Mouse (Mus musculus) limb, embryonic 14.5 days (tissue): ENCODE measurements around the gene Lin7a. TPM values are rescaled to one million over a fixed set of nuclear protein-coding genes. Genes with fewer than 3 reads are reported as not detected.

Source experiments
- ATAC-seq: fragments of 200-750 bp; cut with Nextera tagmentation; 2 replicates; pipeline ENCODE4 v1.8.0; 2017; ENCODE audit warnings: low read depth, moderate number of reproducible peaks, moderate TSS enrichment; ENCODE audit not compliant: low FRiP score
- DNase-seq: peaks from one replicate; pipeline ENCODE4 v3.0.0-alpha.2; 2015; ENCODE audit warnings: low spot score
- H3K27ac ChIP-seq: fragments of 300-500 bp; sonication (generic); replicated peaks from 2 replicates; pipeline ENCODE4 v1.5.1; 2014; ENCODE audit warnings: low read depth, mild to moderate bottlenecking, low read length, moderate library complexity, mixed read lengths
- H3K27me3 ChIP-seq: fragments of 300-500 bp; sonication (generic); 2 replicates; pipeline ENCODE4 v1.6.1; 2014; ENCODE audit warnings: low read length, mixed read lengths; ENCODE audit not compliant: control insufficient read depth, insufficient read depth
- H3K36me3 ChIP-seq: fragments of 300-500 bp; sonication (generic); 2 replicates; pipeline ENCODE4 v1.6.1; 2014; ENCODE audit warnings: mild to moderate bottlenecking, low read length, moderate library complexity, mixed read lengths; ENCODE audit not compliant: control insufficient read depth, insufficient read depth
- H3K4me1 ChIP-seq: fragments of 300-500 bp; sonication (generic); 2 replicates; pipeline ENCODE4 v1.6.1; 2014; ENCODE audit warnings: antibody characterized with exemption, low read length, mixed read lengths; ENCODE audit not compliant: control insufficient read depth, insufficient read depth
- H3K4me2 ChIP-seq: fragments of 300-500 bp; sonication (generic); replicated peaks from 2 replicates; pipeline ENCODE4 v1.6.1; 2014; ENCODE audit warnings: low read depth, mild to moderate bottlenecking, low read length, moderate library complexity; ENCODE audit not compliant: severe bottlenecking
- H3K4me3 ChIP-seq: fragments of 300-500 bp; sonication (generic); replicated peaks from 2 replicates; pipeline ENCODE4 v1.5.1; 2014; ENCODE audit warnings: low read length
- H3K9ac ChIP-seq: fragments of 300-500 bp; sonication (generic); 2 replicates; pipeline ENCODE4 v1.6.1; 2014; ENCODE audit warnings: mild to moderate bottlenecking, low read depth, low read length, moderate library complexity; ENCODE audit not compliant: severe bottlenecking
- H3K9me3 ChIP-seq: fragments of 300-500 bp; sonication (generic); 2 replicates; pipeline ENCODE4 v1.6.1; 2016; ENCODE audit warnings: low read length; ENCODE audit not compliant: control insufficient read depth
- POLR2A ChIP-seq: fragments of 200-500 bp; IDR thresholded peaks from 2 replicates; pipeline ENCODE4 v1.8.0; 2012; ENCODE audit warnings: inconsistent platforms, mild to moderate bottlenecking, moderate library complexity, borderline replicate concordance; ENCODE audit not compliant: insufficient read depth, insufficient read length; ENCODE audit errors: extremely low read depth
- WGBS: fragments of 180-500 bp; shearing (Covaris S2); extraction: QIAGEN DNeasy Blood & Tissue Kit; methylation state at CpG from one replicate; pipeline ENCODE4 v1.1.7; 2014; 5-methylcytosine and 5-hydroxymethylcytosine counted together
- polyA plus RNA-seq, 2 experiments: library from polyadenylated mRNA; depleted of rRNA in 1 of 2; stranded (reverse) in 1 of 2; unstranded in 1 of 2; fragments of >200 nt; fragmentation: Nextera tagmentation in 1 of 2; extraction: Ambion mirVana in 1 of 2; gene quantifications; 2 replicates each; pipeline versions ENCODE4 v1.2.1 to v1.2.3; 2012 to 2014

Lin7a gene
- polyA plus RNA-seq, 2 experiments, result 2.6 to 5.2 TPM

DNA sequence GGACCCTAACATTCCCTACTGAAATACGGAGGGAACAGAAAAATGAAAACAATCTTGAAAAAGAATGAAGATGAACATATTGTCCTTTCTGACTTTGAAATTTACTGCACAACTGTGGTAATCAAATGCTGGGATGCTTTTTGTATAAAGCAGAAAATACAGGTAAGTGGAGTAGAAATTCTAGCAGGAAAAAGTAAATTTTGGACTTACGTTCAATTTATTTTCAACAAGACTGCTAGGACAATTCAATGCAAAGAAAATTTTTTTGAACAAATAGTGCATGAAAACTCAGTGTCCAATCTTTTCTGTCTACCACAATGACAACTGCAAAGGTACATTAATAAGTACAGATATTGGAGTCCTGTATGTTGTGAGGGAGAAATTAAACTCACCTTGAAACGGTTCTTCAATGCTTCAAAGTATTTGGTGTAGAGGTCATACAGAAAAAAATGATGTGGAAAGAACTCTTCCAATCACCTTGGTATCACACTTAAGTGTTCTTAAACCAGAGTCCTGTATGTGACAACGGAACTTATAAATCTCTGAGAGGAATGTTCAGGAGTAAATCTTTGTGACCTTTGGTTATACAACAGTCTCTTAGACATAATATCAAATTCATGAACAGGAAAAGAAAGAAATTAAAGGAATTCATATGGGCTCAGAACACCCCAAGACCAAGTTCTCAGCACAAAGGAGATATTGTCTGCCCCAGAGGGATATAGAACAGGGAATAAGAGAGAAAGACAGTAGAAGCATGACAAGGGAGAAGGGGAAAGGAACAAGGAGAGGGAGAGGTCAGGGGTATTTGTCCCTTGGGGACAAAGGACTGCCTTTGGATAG lies 26.6 kb upstream of the Lin7a start:
- Histone ChIP-seq H3K27ac (no peak overlapping the region), H3K4me1 (no peaks in the 10 kb centered on the region), H3K4me3 (no peak overlapping the region), H3K4me2 (no peak overlapping the region), H3K9ac (no peak overlapping the region), H3K27me3 (no peaks in the 10 kb centered on the region), H3K36me3 (no peaks in the 10 kb centered on the region), H3K9me3 (no peaks in the 10 kb centered on the region)
- ATAC-seq (no peak), DNase-seq (no peak)
- WGBS, result 91% methylated on average over 4 of the region's 4 CpGs
- TF ChIP-seq POLR2A, result no peak

- no peak for DNase-seq
Observed at GRCm38 (mm10) chr10:107245531-107245840, 26.0 kb upstream of the Lin7a start.

GRCm38 (mm10) chr10:107245961-107246460 lies 25.5 kb upstream of the Lin7a start:
- no peak for TF ChIP-seq POLR2A
- H3K27me3 ChIP-seq, result no peaks in the 10 kb centered on the region
- no peaks in the 10 kb centered on the region for H3K4me1 ChIP-seq
- no peak overlapping the region for H3K9ac ChIP-seq
- ATAC-seq (no peak), DNase-seq (no peak)
- no peak overlapping the region for H3K4me3 ChIP-seq
- no peaks in the 10 kb centered on the region for H3K36me3 ChIP-seq
- H3K27ac ChIP-seq, result no peak overlapping the region
- no peaks in the 10 kb centered on the region for H3K9me3 ChIP-seq
- WGBS, result 84% methylated on average over 2 of the region's 2 CpGs
- no peak overlapping the region for H3K4me2 ChIP-seq

More at GRCm38 (mm10) chr10:107245531-107245840, 26.0 kb upstream of the Lin7a start:
- no peak for ATAC-seq
- no peak overlapping the region for H3K9ac ChIP-seq
- H3K4me1 ChIP-seq, result no peaks in the 10 kb centered on the region
- no peak overlapping the region for H3K4me2 ChIP-seq
- no peaks in the 10 kb centered on the region for H3K36me3 ChIP-seq
- no peak for TF ChIP-seq POLR2A
- no peak overlapping the region for H3K4me3 ChIP-seq
- H3K27me3 ChIP-seq, result no peaks in the 10 kb centered on the region
- WGBS, result 33% methylated on average over 2 of the region's 2 CpGs
- no peak overlapping the region for H3K27ac ChIP-seq
- H3K9me3 ChIP-seq, result no peaks in the 10 kb centered on the region

- WGBS, result 78% methylated on average over 6 of the region's 6 CpGs
- H3K4me3 ChIP-seq, result no peak overlapping the region
- no peak overlapping the region for H3K9ac ChIP-seq
- no peaks in the 10 kb centered on the region for H3K9me3 ChIP-seq
- TF ChIP-seq POLR2A, result no peak
- H3K36me3 ChIP-seq, result no peaks in the 10 kb centered on the region
- ATAC-seq (no peak), DNase-seq (no peak)
- no peak overlapping the region for H3K27ac ChIP-seq
- H3K4me2 ChIP-seq, result no peak overlapping the region
- no peaks in the 10 kb centered on the region for H3K27me3 ChIP-seq
- no peaks in the 10 kb centered on the region for H3K4me1 ChIP-seq
Observed at GRCm38 (mm10) chr10:107247001-107247670, 24.4 kb upstream of the Lin7a start.

- H3K4me1 ChIP-seq, result no peaks in the 10 kb centered on the region
- H3K9me3 ChIP-seq, result no peaks in the 10 kb centered on the region
- no peak overlapping the region for H3K4me3 ChIP-seq
- no peaks in the 10 kb centered on the region for H3K27me3 ChIP-seq
- no peak overlapping the region for H3K4me2 ChIP-seq
- no peak overlapping the region for H3K27ac ChIP-seq
- no peak overlapping the region for H3K9ac ChIP-seq
- WGBS, result 90% methylated on average over 8 of the region's 8 CpGs
- ATAC-seq (no peak), DNase-seq (no peak)
- H3K36me3 ChIP-seq, result no peaks in the 10 kb centered on the region
- no peak for TF ChIP-seq POLR2A
Observed at GRCm38 (mm10) chr10:107248481-107248880, 23.0 kb upstream of the Lin7a start.
